16 mouse cellular contexts compared by ENCODE assay signal in the genomic region with DNA sequence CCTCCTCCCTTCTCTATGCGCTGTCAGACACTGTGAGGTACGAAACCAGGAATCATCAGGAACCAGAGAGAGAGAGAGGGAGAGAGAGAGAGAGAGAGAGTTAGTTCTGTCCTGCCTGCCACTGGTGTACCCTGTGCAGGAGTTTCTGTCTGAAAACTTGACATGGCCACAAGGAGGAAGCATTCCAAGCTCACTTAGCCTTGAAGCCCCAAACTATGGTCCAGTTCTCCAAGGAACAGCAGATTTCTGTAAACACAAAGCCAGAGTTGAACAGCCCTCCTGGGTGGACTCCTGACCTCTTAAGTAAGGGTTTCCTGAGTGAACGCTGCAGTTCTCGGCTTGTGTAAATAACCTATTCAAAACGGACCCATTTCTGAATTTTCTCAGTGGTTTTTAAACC. TPM values are rescaled to one million over a fixed set of nuclear protein-coding genes. Genes with fewer than 3 reads are reported as not detected.
DNase-seq lines count a peak whose midpoint lies in the region; ATAC-seq lines count a peak whose summit lies in the region.
"Had no signal": no experiment of that assay in that cellular context is flagged by ENCODE, and none has a peak within 500 bp of the region (broad histone marks: within the 10 kb centered on the region; RNA-seq: fewer than 3 reads in every experiment).

No protein-coding gene starts in this region.

- no peaks in the 10 kb centered on the region for H3K27me3 ChIP-seq in kidney, embryonic 16.5 days (ENCODE audit: insufficient read depth, low read length)
- H3K27me3 ChIP-seq in lung, embryonic 16.5 days (ENCODE audit: control insufficient read depth, insufficient read depth, low read depth, low read length) = no peaks in the 10 kb centered on the region
- H3K27me3 ChIP-seq: embryonic facial prominence, embryonic 15.5 days; forebrain, embryonic 15.5 days; hindbrain, embryonic 15.5 days; limb, embryonic 13.5 days had no signal

- ATAC-seq in kidney, embryonic 16.5 days (ENCODE audit: low FRiP score, low TSS enrichment) = peak; percentile 20; the same call in 1 of the 2 replicates
- peak; percentile 54 for ATAC-seq in lung, embryonic 16.5 days (ENCODE audit: low read depth)
- ATAC-seq: forebrain, embryonic 15.5 days had no signal

- intact Hi-C loops in left cerebral cortex, postnatal 14 days (cut with DNase I) = loop anchor here (5.0 kb wide), 1 partner anchor 65 kb away; no protein-coding TSS in a partner anchor

- no peaks in the 10 kb centered on the region for H3K36me3 ChIP-seq in kidney, embryonic 16.5 days (ENCODE audit: insufficient read depth, low read length)
- no peaks in the 10 kb centered on the region for H3K36me3 ChIP-seq in lung, embryonic 16.5 days (ENCODE audit: control insufficient read depth, insufficient read depth, low read length)
- H3K36me3 ChIP-seq: embryonic facial prominence, embryonic 15.5 days; forebrain, embryonic 15.5 days; hindbrain, embryonic 15.5 days; limb, embryonic 13.5 days had no signal

- no peak overlapping the region for H3K4me2 ChIP-seq in kidney, embryonic 16.5 days (replicated peaks; ENCODE audit: low read depth, low read length)
- no peak overlapping the region; the same call in 1 of the 2 replicates for H3K4me2 ChIP-seq in lung, embryonic 16.5 days (ENCODE audit: low read depth, low read length)
- H3K4me2 ChIP-seq: embryonic facial prominence, embryonic 15.5 days; forebrain, embryonic 15.5 days; hindbrain, embryonic 15.5 days; limb, embryonic 13.5 days had no signal

- no peak overlapping the region for H3K4me3 ChIP-seq in kidney, embryonic 16.5 days (ENCODE audit: low read length)
- no peak overlapping the region for H3K4me3 ChIP-seq in lung, embryonic 16.5 days (ENCODE audit: low read length)
- H3K4me3 ChIP-seq: embryonic facial prominence, embryonic 15.5 days; forebrain, embryonic 15.5 days; gastrocnemius, adult 2 months; hindbrain, embryonic 15.5 days; limb, embryonic 13.5 days had no signal

- DNase-seq in embryo, embryonic 10.5 days (ENCODE audit: low spot score) = peak; percentile 32
- DNase-seq in embryo, embryonic 9.5 days (ENCODE audit: extremely low spot score) = no peak
- no peak for DNase-seq in kidney, postnatal 10 days
- DNase-seq in adipocyte (ENCODE audit: low spot score) = peak; percentile 76
- DNase-seq in left cerebral cortex, postnatal 14 days (ENCODE audit: low spot score in 2 of 2) = no peak
- DNase-seq in cerebellum, adult 11-12 months = no peak
- DNase-seq: cerebellum, postnatal 25 days; gastrocnemius, adult 2 months; heart, adult 18-20 months had no signal

- peaks cover 12% of the 10 kb centered on the region; the same call in 1 of the 2 replicates for H3K4me1 ChIP-seq in kidney, embryonic 16.5 days (ENCODE audit: insufficient read depth, low read length)
- H3K4me1 ChIP-seq in lung, embryonic 16.5 days (replicated peaks; ENCODE audit: control insufficient read depth, insufficient read depth, low read length) = peaks cover 14% of the 10 kb centered on the region
- H3K4me1 ChIP-seq: embryonic facial prominence, embryonic 15.5 days; forebrain, embryonic 15.5 days; hindbrain, embryonic 15.5 days; limb, embryonic 13.5 days had no signal

- H3K9me3 ChIP-seq in kidney, embryonic 16.5 days (ENCODE audit: low read length) = no peaks in the 10 kb centered on the region
- H3K9me3 ChIP-seq in lung, embryonic 16.5 days (ENCODE audit: control insufficient read depth, low read length) = no peaks in the 10 kb centered on the region
- H3K9me3 ChIP-seq: embryonic facial prominence, embryonic 15.5 days; forebrain, embryonic 15.5 days; hindbrain, embryonic 15.5 days; limb, embryonic 13.5 days had no signal

- no peak overlapping the region for H3K27ac ChIP-seq in kidney, embryonic 16.5 days (ENCODE audit: low read length)
- H3K27ac ChIP-seq in lung, embryonic 16.5 days (ENCODE audit: low read length) = peak overlapping the region; percentile 78
- H3K27ac ChIP-seq: embryonic facial prominence, embryonic 15.5 days; forebrain, embryonic 15.5 days; gastrocnemius, adult 2 months; hindbrain, embryonic 15.5 days; limb, embryonic 13.5 days; macrophage had no signal

- WGBS in kidney, embryonic 16.5 days = 23% methylated on average over 4 of the region's 5 CpGs
- 19% methylated on average over 5 of the region's 5 CpGs for WGBS in lung, embryonic 16.5 days

- H3K9ac ChIP-seq in kidney, embryonic 16.5 days (replicated peaks; ENCODE audit: low read length) = no peak overlapping the region
- H3K9ac ChIP-seq in lung, embryonic 16.5 days (ENCODE audit: low read length) = peak overlapping the region; percentile 30; the same call in 1 of the 2 replicates
- H3K9ac ChIP-seq: embryonic facial prominence, embryonic 15.5 days; forebrain, embryonic 15.5 days; hindbrain, embryonic 15.5 days; limb, embryonic 13.5 days had no signal

RNA-seq across cellular contexts. Expression of a gene that starts 40.2 kb away (rescaled TPM):
- polyA plus RNA-seq in kidney, embryonic 16.5 days (2015; fragmentation: Nextera tagmentation; extraction: Ambion mirVana) = 63.0 and 64.9 TPM in 2 replicates
- polyA plus RNA-seq in lung, embryonic 16.5 days (2015; fragmentation: Nextera tagmentation; extraction: Ambion mirVana) = 72.2 and 82.1 TPM in 2 replicates
- total RNA-seq in left cerebral cortex, postnatal 14 days (2021) = 1 to 10 TPM; 6.1 to 8.4 TPM

RNA-seq across cellular contexts. Expression of a gene that starts 51.0 kb away (rescaled TPM):
- polyA plus RNA-seq in kidney, embryonic 16.5 days (2015; fragmentation: Nextera tagmentation; extraction: Ambion mirVana) = 5.2 and 9.3 TPM in 2 replicates
- 4.6 and 5.1 TPM in 2 replicates for polyA plus RNA-seq in lung, embryonic 16.5 days (2015; fragmentation: Nextera tagmentation; extraction: Ambion mirVana)
- total RNA-seq in left cerebral cortex, postnatal 14 days (2021) = under 1 TPM; 0.72 TPM
- polyA plus RNA-seq: forebrain, embryonic 15.5 days; limb, embryonic 13.5 days had no signal

Comparison
In these comparisons a context has a peak if more than half of its experiments do, and no peak if none do; other contexts are left out.
1. DNase-seq: peak in embryo, embryonic 10.5 days (single experiment) and adipocyte (single experiment); none in embryo, embryonic 9.5 days (single experiment), kidney, postnatal 10 days (single experiment), left cerebral cortex, postnatal 14 days (0 of 2) and cerebellum, adult 11-12 months (single experiment).